Mouse (Mus musculus): ENCODE results near the gene Xpo6.

Xpo6 gene

GRCm38 (mm10) chr7:126200178-126200996, at the start of gene Xpo6:
Gene Xpo6, minus strand, starts transcription at chr7:126200501.
- peak; percentile 75 for DNase-seq (ENCODE audit: low spot score)

DNA sequence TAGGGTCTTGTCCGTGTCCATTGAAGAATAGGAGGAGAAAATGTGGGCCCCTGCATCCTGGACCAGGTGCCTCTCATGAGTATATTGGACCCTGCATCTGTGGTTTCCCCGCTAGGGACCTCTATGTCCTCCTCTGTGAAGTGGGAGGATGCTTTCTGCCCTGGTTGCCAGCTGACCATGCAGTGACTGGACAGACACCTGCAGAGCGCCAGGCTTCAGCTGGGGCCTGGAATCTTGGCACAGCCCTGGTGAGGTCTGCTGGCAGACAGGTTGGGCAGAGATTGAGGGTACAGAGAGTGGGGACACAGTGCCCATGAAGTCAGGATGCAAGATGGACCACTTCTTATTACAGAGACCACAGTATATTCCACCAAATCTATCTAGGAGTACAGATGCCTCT, 49.7 kb upstream of the Xpo6 start:
- no peak for DNase-seq (ENCODE audit: low spot score)

DNA sequence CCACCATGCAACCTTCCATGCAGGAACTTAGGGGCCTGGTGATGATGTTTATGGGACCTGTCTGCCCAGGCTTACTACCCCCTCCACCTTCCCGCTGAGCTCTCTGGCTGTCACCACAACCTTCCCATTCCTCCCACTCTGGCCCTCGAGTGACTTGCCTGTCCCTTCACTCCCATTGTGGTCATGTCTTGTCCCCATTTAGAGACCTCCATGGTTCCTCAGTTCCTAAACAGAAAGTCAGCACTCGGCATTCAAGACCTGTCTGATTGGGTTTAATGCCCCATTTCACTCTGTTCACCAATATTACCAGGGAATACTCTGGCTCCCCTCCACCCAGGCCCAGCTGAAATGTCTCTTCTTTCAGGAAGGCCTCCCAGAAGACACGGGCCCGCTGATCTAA, 48.8 kb upstream of the Xpo6 start:
- no peak for DNase-seq (ENCODE audit: low spot score)

GRCm38 (mm10) chr7:126248641-126249141, 48.4 kb upstream of the Xpo6 start:
- no peak for DNase-seq (ENCODE audit: low spot score)

DNA sequence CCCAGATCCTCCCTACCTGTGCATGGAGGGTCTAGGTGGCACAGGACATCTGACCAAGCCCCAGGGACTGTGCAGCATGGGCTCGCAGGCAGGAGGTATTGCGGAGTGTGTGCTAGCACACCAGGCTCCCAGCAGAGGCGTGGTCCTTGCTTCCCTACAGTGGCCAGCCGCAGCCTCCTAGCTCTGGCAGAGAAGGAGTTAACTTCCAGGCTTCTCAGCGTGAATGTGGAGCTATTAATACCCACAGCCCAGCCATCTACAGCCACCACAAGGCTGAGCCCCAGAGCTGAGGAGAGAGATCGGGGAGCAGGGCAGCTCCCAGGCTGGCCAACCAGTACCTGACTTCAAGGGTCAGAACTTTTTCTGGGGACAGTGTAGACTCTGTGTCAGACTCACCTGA, 47.8 kb upstream of the Xpo6 start:
- DNase-seq (ENCODE audit: low spot score) = no peak

DNA sequence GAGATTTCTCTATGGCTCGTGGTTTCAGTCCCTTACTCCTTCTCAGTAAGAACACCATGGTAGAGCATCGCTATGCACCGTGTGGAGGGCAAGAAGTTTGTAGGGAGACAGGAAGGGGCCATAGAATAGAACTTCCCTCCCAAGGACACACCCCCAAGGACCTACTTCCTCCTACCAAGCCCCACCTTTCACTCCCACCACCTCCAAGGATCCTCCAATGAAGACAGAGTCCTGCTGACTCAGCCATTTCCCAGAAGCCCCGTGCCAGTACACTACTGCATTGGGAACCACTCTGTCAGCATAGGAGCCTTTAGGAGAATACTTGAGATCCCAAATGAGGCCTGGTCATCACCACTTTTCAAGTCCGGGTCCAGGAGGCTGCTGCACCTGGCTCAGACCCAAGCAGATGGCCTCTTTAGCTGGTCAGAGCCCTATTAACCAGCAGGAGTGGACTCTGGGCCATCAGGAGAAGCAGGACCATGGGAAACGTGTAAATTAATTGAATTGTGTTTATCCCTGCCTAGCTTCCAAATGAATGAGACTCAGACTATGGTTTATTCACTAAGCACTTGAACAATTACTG, 44.0 kb upstream of the Xpo6 start:
- DNase-seq (ENCODE audit: low spot score) = no peak

- no peak for DNase-seq (ENCODE audit: low spot score)
Observed at GRCm38 (mm10) chr7:126240814-126241360, 40.6 kb upstream of the Xpo6 start.

GRCm38 (mm10) chr7:126236794-126237192, 36.5 kb upstream of the Xpo6 start:
- DNase-seq (ENCODE audit: low spot score) = peak; percentile 38

GRCm38 (mm10) chr7:126236083-126236793, 35.9 kb upstream of the Xpo6 start:
- peak; percentile 12 for DNase-seq (ENCODE audit: low spot score)

DNA sequence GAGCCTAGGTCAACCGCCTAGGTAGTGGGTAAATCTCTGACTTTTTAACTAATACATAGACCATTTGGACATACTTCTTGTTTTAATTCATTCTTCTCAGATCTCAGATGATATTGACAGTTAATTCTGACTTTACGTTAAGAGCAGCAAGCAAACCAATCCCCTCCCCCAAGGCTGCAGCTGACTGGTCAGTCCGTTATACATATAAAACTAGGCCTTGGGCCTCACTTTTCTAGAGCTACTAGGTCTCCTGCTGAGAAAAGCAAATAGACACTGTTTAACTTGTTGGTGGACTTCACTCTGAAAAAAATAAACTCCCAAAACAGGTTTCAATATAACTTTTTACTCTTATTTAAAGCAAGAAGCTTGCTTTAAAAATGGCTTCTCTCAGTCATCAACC, 34.3 kb upstream of the Xpo6 start:
- no peak for DNase-seq (ENCODE audit: low spot score)

DNA sequence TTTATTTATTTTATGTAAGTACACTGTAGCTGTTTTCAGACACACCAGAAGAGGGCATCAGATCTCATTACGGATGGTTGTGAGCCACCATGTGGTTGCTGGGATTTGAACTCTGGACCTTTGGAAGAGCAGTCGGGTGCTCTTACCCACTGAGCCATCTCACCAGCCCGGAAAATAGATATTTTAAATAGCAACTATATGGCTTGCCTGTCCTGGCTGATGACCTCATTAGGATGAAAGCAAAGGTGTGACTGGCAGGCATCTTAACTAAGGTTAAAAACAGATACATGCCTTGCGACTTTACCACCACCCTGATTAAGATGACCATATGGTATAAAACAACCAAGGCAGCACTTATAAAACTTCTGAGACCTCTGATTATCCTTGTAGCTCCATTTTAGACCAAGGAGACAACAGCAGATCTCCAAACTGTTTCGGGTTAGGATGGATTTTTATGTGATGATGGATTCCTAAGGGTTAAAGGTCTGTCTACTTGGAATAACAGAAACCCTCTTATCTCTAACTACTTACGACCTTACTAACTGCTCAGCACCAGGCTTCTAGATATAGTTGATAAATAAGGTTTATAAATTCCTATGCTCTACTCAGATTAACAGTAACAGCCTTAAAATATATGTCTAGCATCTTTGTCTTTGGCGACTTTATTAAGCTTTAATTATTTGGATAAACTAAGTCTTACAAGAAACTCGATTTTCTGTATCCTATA, 32.2 kb upstream of the Xpo6 start:
- DNase-seq (ENCODE audit: low spot score) = no peak

- no peak for DNase-seq (ENCODE audit: low spot score)
Observed at GRCm38 (mm10) chr7:126230357-126231148, 30.3 kb upstream of the Xpo6 start.

GRCm38 (mm10) chr7:126226136-126226535, 25.8 kb upstream of the Xpo6 start:
- no peak for DNase-seq (ENCODE audit: low spot score)

DNA sequence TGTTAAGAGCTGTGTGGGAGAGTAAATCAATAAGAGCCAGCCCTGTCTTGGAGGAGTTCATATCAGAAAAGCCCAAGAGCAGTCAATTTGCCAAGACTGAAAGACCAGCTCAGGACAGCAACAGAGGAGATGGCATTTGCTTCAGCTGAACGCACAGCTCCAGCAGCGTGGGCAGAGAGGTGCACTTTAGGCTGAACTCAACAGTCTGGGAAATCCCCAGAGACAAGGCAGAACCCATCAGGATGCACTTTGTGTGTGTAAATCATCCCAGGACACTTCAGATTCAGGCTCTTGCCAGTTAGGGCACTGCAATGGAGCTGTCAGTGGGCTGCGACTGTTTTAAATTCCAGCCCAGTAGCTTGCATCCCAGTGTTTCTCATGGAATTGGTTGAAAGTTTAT, 22.5 kb upstream of the Xpo6 start:
- no peak for DNase-seq (ENCODE audit: low spot score)

DNA sequence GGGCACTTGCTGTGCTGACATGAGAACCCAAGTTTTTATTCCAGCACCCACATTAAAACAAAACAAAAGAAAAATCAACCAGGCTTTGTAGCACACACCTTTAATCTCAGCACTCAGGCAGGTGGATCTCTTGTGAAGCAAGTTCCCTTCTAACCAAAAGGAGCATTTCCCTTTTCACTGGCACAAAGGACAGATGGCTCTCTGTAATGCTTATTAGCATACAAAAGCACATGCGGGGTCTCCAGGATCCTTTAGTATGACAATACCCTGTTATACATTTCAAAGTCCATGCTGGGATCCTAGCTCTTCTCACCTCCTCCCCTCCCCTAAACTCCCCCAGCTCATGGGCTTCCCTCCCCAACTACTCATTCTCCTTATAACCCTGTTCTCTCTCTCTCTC, 20.3 kb upstream of the Xpo6 start:
- no peak for DNase-seq (ENCODE audit: low spot score)

- no peak for DNase-seq (ENCODE audit: low spot score)
Observed at GRCm38 (mm10) chr7:126218311-126218710, 18.0 kb upstream of the Xpo6 start.

- no peak for DNase-seq (ENCODE audit: low spot score)
Observed at GRCm38 (mm10) chr7:126216867-126217266, 16.6 kb upstream of the Xpo6 start.

GRCm38 (mm10) chr7:126210856-126211255, 10.6 kb upstream of the Xpo6 start:
- no peak for DNase-seq (ENCODE audit: low spot score)

GRCm38 (mm10) chr7:126200997-126201345, 670 bp upstream of the Xpo6 start:
- no peak for DNase-seq (ENCODE audit: low spot score)

DNA sequence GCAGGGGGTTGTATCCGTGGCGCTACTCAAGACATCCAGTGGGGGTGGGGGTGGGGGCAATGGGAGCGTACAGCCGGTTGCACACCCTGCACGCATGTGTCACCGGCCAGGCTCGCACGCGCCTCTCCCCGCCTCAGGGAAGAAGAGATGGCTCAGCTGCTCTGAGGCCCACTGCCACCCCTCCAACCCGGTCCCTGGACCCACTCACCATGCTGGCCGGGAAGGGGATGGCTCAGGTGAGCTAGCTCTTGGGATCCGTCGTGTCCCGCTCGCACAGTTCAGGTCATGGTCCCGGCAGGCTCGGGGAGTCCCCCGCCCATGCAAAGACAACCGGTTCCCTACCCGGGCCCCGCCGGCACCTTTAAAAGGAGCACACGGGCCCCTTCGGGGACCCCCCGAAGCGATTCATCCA, 604 bp downstream of the Xpo6 start:
- DNase-seq (ENCODE audit: low spot score) = no peak

GRCm38 (mm10) chr7:126198926-126199325, 1.4 kb downstream of the Xpo6 start:
- DNase-seq (ENCODE audit: low spot score) = no peak
